Mouse (Mus musculus) kidney, postnatal 0 days (tissue): ENCODE measurements around the gene Vps45. TPM values are rescaled to one million over a fixed set of nuclear protein-coding genes. Genes with fewer than 3 reads are reported as not detected.

Source experiments
- ATAC-seq: fragments of 200-750 bp; cut with Nextera tagmentation; replicated peaks from 2 replicates; pipeline ENCODE4 v1.8.0; 2017; ENCODE audit warnings: low read depth, moderate number of reproducible peaks, moderate TSS enrichment, moderate library complexity; ENCODE audit not compliant: low FRiP score
- DNase-seq: peaks from one replicate; pipeline ENCODE4 v3.0.0-alpha.2; 2016; ENCODE audit warnings: low spot score
- H3K27ac ChIP-seq: fragments of 300-500 bp; sonication (generic); 2 replicates; pipeline ENCODE4 v1.5.1; 2014; ENCODE audit warnings: mild to moderate bottlenecking
- H3K27me3 ChIP-seq: fragments of 300-500 bp; sonication (generic); 2 replicates; pipeline ENCODE4 v1.6.1; 2014; ENCODE audit warnings: low read length, mixed read lengths; ENCODE audit not compliant: insufficient read depth
- H3K36me3 ChIP-seq: fragments of 300-500 bp; sonication (generic); 2 replicates; pipeline ENCODE4 v1.6.1; 2014; ENCODE audit warnings: low read length, mixed read lengths; ENCODE audit not compliant: insufficient read depth
- H3K4me1 ChIP-seq: fragments of 300-500 bp; sonication (generic); replicated peaks from 2 replicates; pipeline ENCODE4 v1.6.1; 2014; ENCODE audit warnings: antibody characterized with exemption, low read length, mixed read lengths; ENCODE audit not compliant: insufficient read depth
- H3K4me2 ChIP-seq: fragments of 300-500 bp; sonication (generic); 2 replicates; pipeline ENCODE4 v1.6.1; 2014; ENCODE audit warnings: mild to moderate bottlenecking, low read length, moderate library complexity, mixed read lengths
- H3K4me3 ChIP-seq: fragments of 300-500 bp; sonication (generic); replicated peaks from 2 replicates; pipeline ENCODE4 v1.5.1; 2014; ENCODE audit warnings: low read depth, low read length
- H3K9ac ChIP-seq: fragments of 300-500 bp; sonication (generic); 2 replicates; pipeline ENCODE4 v1.6.1; 2014; ENCODE audit warnings: low read depth, low read length
- H3K9me3 ChIP-seq: fragments of 300-500 bp; sonication (generic); replicated peaks from 2 replicates; pipeline ENCODE4 v1.6.1; 2016; ENCODE audit warnings: low read length, inconsistent platforms, mixed read lengths
- CTCF ChIP-seq: IDR thresholded peaks from 2 replicates; pipeline ENCODE4 v1.5.1; 2016; ENCODE audit warnings: antibody characterized with exemption, low read depth, mild to moderate bottlenecking, moderate library complexity
- WGBS: fragments of 180-500 bp; shearing (Covaris S2); extraction: QIAGEN DNeasy Blood & Tissue Kit; methylation state at CpG from one replicate; pipeline ENCODE4 v1.1.7; 2014; 5-methylcytosine and 5-hydroxymethylcytosine counted together
- polyA plus RNA-seq: library from polyadenylated mRNA; unstranded; fragments of >200 nt; fragmentation: Nextera tagmentation; extraction: Ambion mirVana; gene quantifications from 2 replicates; pipeline ENCODE4 v1.2.1, GENCODE M21; 2015

The Vps45 gene
- polyA plus RNA-seq, 1 experiment from 2014 or later: 41.9 TPM

- Histone ChIP-seq H3K27me3 (no peaks in the 10 kb centered on the region), H3K36me3 (peaks cover 6% of the 10 kb centered on the region; the same call in 1 of the 2 replicates), H3K4me1 (no peaks in the 10 kb centered on the region), H3K4me3 (no peak overlapping the region), H3K4me2 (no peak overlapping the region), H3K9me3 (no peaks in the 10 kb centered on the region), H3K9ac (no peak overlapping the region), H3K27ac (no peak overlapping the region)
- TF ChIP-seq CTCF: no peak
- 85% methylated on average over 6 of the region's 6 CpGs for WGBS
- ATAC-seq (no peak), DNase-seq (no peak)
Measured at GRCm38 (mm10) chr3:96036796-96037195, 21.5 kb downstream of the Vps45 start.

- TF ChIP-seq CTCF: no peak
- Histone ChIP-seq H3K4me1 (no peaks in the 10 kb centered on the region), H3K27ac (no peak overlapping the region), H3K9ac (no peak overlapping the region), H3K36me3 (peaks cover 6% of the 10 kb centered on the region; the same call in 1 of the 2 replicates), H3K4me2 (no peak overlapping the region), H3K27me3 (no peaks in the 10 kb centered on the region), H3K4me3 (no peak overlapping the region), H3K9me3 (no peaks in the 10 kb centered on the region)
- DNase-seq (no peak), ATAC-seq (no peak)
- 82% methylated on average over 4 of the region's 4 CpGs for WGBS
Measured at GRCm38 (mm10) chr3:96033046-96033445, 25.2 kb downstream of the Vps45 start.

GRCm38 (mm10) chr3:96032652-96033017 is 25.6 kb downstream of the Vps45 start:
- no peak overlapping the region for H3K4me2 ChIP-seq
- H3K27ac ChIP-seq: no peak overlapping the region
- ATAC-seq (no peak), DNase-seq (no peak)
- H3K27me3 ChIP-seq: no peaks in the 10 kb centered on the region
- H3K4me3 ChIP-seq: no peak overlapping the region
- no peak for TF ChIP-seq CTCF
- WGBS: 82% methylated on average over 6 of the region's 6 CpGs
- H3K36me3 ChIP-seq: peaks cover 6% of the 10 kb centered on the region; the same call in 1 of the 2 replicates
- H3K9ac ChIP-seq: no peak overlapping the region
- no peaks in the 10 kb centered on the region for H3K9me3 ChIP-seq
- H3K4me1 ChIP-seq: no peaks in the 10 kb centered on the region

- no peak for ATAC-seq
- WGBS: 74% methylated on average over 6 of the region's 6 CpGs
- TF ChIP-seq CTCF: no peak
Measured at GRCm38 (mm10) chr3:96031991-96032651, 26.1 kb downstream of the Vps45 start.

GRCm38 (mm10) chr3:96029766-96030165 is 28.5 kb downstream of the Vps45 start:
- no peaks in the 10 kb centered on the region for H3K9me3 ChIP-seq
- H3K27ac ChIP-seq: no peak overlapping the region
- WGBS: 68% methylated on average over 11 of the region's 11 CpGs
- H3K9ac ChIP-seq: no peak overlapping the region
- H3K27me3 ChIP-seq: no peaks in the 10 kb centered on the region
- ATAC-seq (no peak), DNase-seq (no peak)
- TF ChIP-seq CTCF: no peak
- no peak overlapping the region for H3K4me2 ChIP-seq
- no peak overlapping the region for H3K4me3 ChIP-seq
- H3K36me3 ChIP-seq: peaks cover 6% of the 10 kb centered on the region; the same call in 1 of the 2 replicates
- no peaks in the 10 kb centered on the region for H3K4me1 ChIP-seq

More at GRCm38 (mm10) chr3:96031991-96032651, 26.1 kb downstream of the Vps45 start:
- no peak overlapping the region for H3K4me2 ChIP-seq
- H3K9me3 ChIP-seq: no peaks in the 10 kb centered on the region
- H3K27ac ChIP-seq: no peak overlapping the region
- H3K4me3 ChIP-seq: no peak overlapping the region
- H3K36me3 ChIP-seq: peaks cover 6% of the 10 kb centered on the region; the same call in 1 of the 2 replicates
- no peak for DNase-seq
- H3K4me1 ChIP-seq: no peaks in the 10 kb centered on the region
- H3K27me3 ChIP-seq: no peaks in the 10 kb centered on the region
- no peak overlapping the region for H3K9ac ChIP-seq

- no peak overlapping the region for H3K9ac ChIP-seq
- no peak overlapping the region for H3K27ac ChIP-seq
- 75% methylated on average over 3 of the region's 3 CpGs for WGBS
- no peak overlapping the region for H3K4me2 ChIP-seq
- no peak overlapping the region for H3K4me3 ChIP-seq
- TF ChIP-seq CTCF: no peak
- no peak for ATAC-seq
- peaks cover 6% of the 10 kb centered on the region; the same call in 1 of the 2 replicates for H3K36me3 ChIP-seq
- no peaks in the 10 kb centered on the region for H3K27me3 ChIP-seq
- DNase-seq: peak; percentile 5
- no peaks in the 10 kb centered on the region for H3K4me1 ChIP-seq
- no peaks in the 10 kb centered on the region for H3K9me3 ChIP-seq
Measured at GRCm38 (mm10) chr3:96029336-96029735, 28.9 kb downstream of the Vps45 start.
